Mouse (Mus musculus) ES-E14 (cell line): ENCODE measurements around the gene Gm10271. TPM values are rescaled to one million over a fixed set of nuclear protein-coding genes. Genes with fewer than 3 reads are reported as not detected.

Experiments used
- DNase-seq: peaks from one replicate; pipeline ENCODE4 v3.0.0-alpha.2; 2013; ENCODE audit warnings: low read depth, low spot score
- H3K27ac ChIP-seq: 2 replicates; pipeline ENCODE4 v1.5.1; 2012; ENCODE audit warnings: low read depth, mild to moderate bottlenecking, low read length, moderate library complexity, mixed read lengths; ENCODE audit not compliant: poor library complexity, insufficient read depth, severe bottlenecking
- H3K36me3 ChIP-seq: 2 replicates; pipeline ENCODE4 v1.6.1; 2012; ENCODE audit warnings: mild to moderate bottlenecking, low read length, moderate library complexity, mixed read lengths; ENCODE audit not compliant: control insufficient read depth, poor library complexity, insufficient read depth, severe bottlenecking
- H3K4me1 ChIP-seq, 2 experiments: fragments of 150-350 bp in 1 of 2; sonication (generic) in 1 of 2; 2 replicates each; pipeline ENCODE4 v1.6.1; 2012; ENCODE audit warnings: low read length in 2 of 2, mild to moderate bottlenecking in 1 of 2, mixed read lengths in 1 of 2; ENCODE audit not compliant: control insufficient read depth in 2 of 2, insufficient read depth in 2 of 2, poor library complexity in 1 of 2
- H3K4me3 ChIP-seq, 2 experiments: fragments of 150-350 bp in 1 of 2; sonication (generic) in 1 of 2; 2 replicates each; pipeline ENCODE4 v1.5.1; 2012; ENCODE audit warnings: low read length in 2 of 2, low read depth in 1 of 2, mild to moderate bottlenecking in 1 of 2, mixed read lengths in 1 of 2; ENCODE audit not compliant: insufficient read depth in 1 of 2, poor library complexity in 1 of 2, severe bottlenecking in 1 of 2
- H3K9ac ChIP-seq: 2 replicates; pipeline ENCODE4 v1.6.1; 2012; ENCODE audit warnings: low read depth, mild to moderate bottlenecking, low read length, mixed read lengths; ENCODE audit not compliant: poor library complexity, insufficient read depth, severe bottlenecking
- H3K9me3 ChIP-seq: fragments of 150-350 bp; sonication (generic); 2 replicates; pipeline ENCODE4 v1.6.1; 2012; ENCODE audit warnings: low read depth, mild to moderate bottlenecking, low read length; ENCODE audit not compliant: control insufficient read depth, insufficient read depth
- CHD2 ChIP-seq: IDR thresholded peaks from 2 replicates; pipeline ENCODE4 v1.6.1; 2014; ENCODE audit warnings: mild to moderate bottlenecking, low read depth, low read length, inconsistent platforms
- HCFC1 ChIP-seq: IDR thresholded peaks from 2 replicates; pipeline ENCODE4 v1.6.1; 2012; ENCODE audit warnings: low read length, inconsistent platforms, borderline replicate concordance; ENCODE audit not compliant: insufficient read depth
- MAFK ChIP-seq: IDR thresholded peaks from 2 replicates; pipeline ENCODE4 v1.6.1; 2014; ENCODE audit warnings: mild to moderate bottlenecking, low read depth, low read length, inconsistent platforms; ENCODE audit not compliant: insufficient read depth
- ZC3H11A ChIP-seq: IDR thresholded peaks from 2 replicates; pipeline ENCODE4 v1.6.1; 2012; ENCODE audit warnings: low read depth, mild to moderate bottlenecking, inconsistent platforms, low read length, borderline replicate concordance
- ZNF384 ChIP-seq: IDR thresholded peaks from 2 replicates; pipeline ENCODE4 v1.6.1; 2012; ENCODE audit warnings: low read depth, low read length, inconsistent platforms
- in situ Hi-C, 2 experiments: fragments of 600-800 bp; cut with MboI; formaldehyde crosslinking; loops; one replicate each; pipeline ENCODE4 v1.15.1; 2025; ENCODE audit warnings: low sequenced_read_pairs in 2 of 2, inconsistent platforms in 1 of 2; ENCODE audit not compliant: unreplicated experiment in 2 of 2
- total RNA-seq: library from RNA; depleted of rRNA; stranded (reverse); fragments of 300-350 nt; gene quantifications from 2 replicates; pipeline ENCODE4 v1.2.3, GENCODE M21; 2012

The Gm10271 gene
- total RNA-seq, 1 experiment = not detected

- Histone ChIP-seq H3K27ac (no peak overlapping the region), H3K4me1 (no peaks in the 10 kb centered on the region), H3K36me3 (no peaks in the 10 kb centered on the region), H3K9me3 (no peaks in the 10 kb centered on the region), H3K4me3 (no peak overlapping the region), H3K9ac (no peak overlapping the region)
- TF ChIP-seq MAFK = no peak
- no peak for TF ChIP-seq ZC3H11A
- no peak for TF ChIP-seq CHD2
- TF ChIP-seq HCFC1 = no peak
- TF ChIP-seq ZNF384 = no peak
- no peak for DNase-seq
- in situ Hi-C loops = no loop called here
These were observed 41.4 kb upstream of the Gm10271 start for GRCm38 (mm10) chr10:117013689-117014390.

- DNase-seq = no peak
- Histone ChIP-seq H3K27ac (no peak overlapping the region), H3K36me3 (no peaks in the 10 kb centered on the region), H3K9me3 (no peaks in the 10 kb centered on the region), H3K4me3 (no peak overlapping the region), H3K9ac (no peak overlapping the region), H3K4me1 (no peaks in the 10 kb centered on the region)
- TF ChIP-seq ZC3H11A (no peak), CHD2 (no peak), ZNF384 (no peak), MAFK (no peak), HCFC1 (no peak)
- in situ Hi-C loops = no loop called here
These were observed 38.6 kb upstream of the Gm10271 start for GRCm38 (mm10) chr10:117011047-117011446.

GRCm38 (mm10) chr10:117009691-117010090, 37.3 kb upstream of the Gm10271 start:
- no peak for DNase-seq
- no peaks in the 10 kb centered on the region for H3K9me3 ChIP-seq
- no peak for TF ChIP-seq HCFC1
- no peak for TF ChIP-seq CHD2
- TF ChIP-seq MAFK = no peak
- TF ChIP-seq ZC3H11A = no peak
- no peak for TF ChIP-seq ZNF384
- no peaks in the 10 kb centered on the region for H3K36me3 ChIP-seq
- in situ Hi-C loops = no loop called here
- no peak overlapping the region for H3K27ac ChIP-seq
- no peaks in the 10 kb centered on the region for H3K4me1 ChIP-seq
- H3K4me3 ChIP-seq = no peak overlapping the region
- H3K9ac ChIP-seq = no peak overlapping the region

GRCm38 (mm10) chr10:117005707-117006464, 33.5 kb upstream of the Gm10271 start:
- no peak overlapping the region for H3K27ac ChIP-seq
- H3K4me3 ChIP-seq = no peak overlapping the region
- in situ Hi-C loops = no loop called here
- no peak for TF ChIP-seq HCFC1
- TF ChIP-seq ZC3H11A = no peak
- no peak for TF ChIP-seq CHD2
- no peak for TF ChIP-seq MAFK
- TF ChIP-seq ZNF384 = no peak
- H3K9ac ChIP-seq = no peak overlapping the region
- no peaks in the 10 kb centered on the region for H3K36me3 ChIP-seq
- H3K4me1 ChIP-seq = no peaks in the 10 kb centered on the region
- no peaks in the 10 kb centered on the region for H3K9me3 ChIP-seq
- DNase-seq = no peak
